Mouse (Mus musculus) embryonic facial prominence, embryonic 10.5 days (tissue): ENCODE data around the gene Cops8. TPM values are rescaled to one million over a fixed set of nuclear protein-coding genes. Genes with fewer than 3 reads are reported as not detected.

Experiments
- DNase-seq: peaks from one replicate; pipeline ENCODE4 v3.0.0-alpha.2; 2017; ENCODE audit warnings: low spot score
- H3K27ac ChIP-seq: fragments of 300-500 bp; sonication (generic); replicated peaks from 2 replicates; pipeline ENCODE4 v1.5.1; 2016; ENCODE audit warnings: mild to moderate bottlenecking
- H3K27me3 ChIP-seq: fragments of 300-500 bp; sonication (generic); replicated peaks from 2 replicates; pipeline ENCODE4 v1.6.1; 2016; ENCODE audit warnings: low read depth, mild to moderate bottlenecking; ENCODE audit not compliant: poor library complexity, severe bottlenecking
- H3K36me3 ChIP-seq: fragments of 300-500 bp; sonication (generic); replicated peaks from 2 replicates; pipeline ENCODE4 v1.6.1; 2016; ENCODE audit warnings: mild to moderate bottlenecking, moderate library complexity
- H3K4me1 ChIP-seq: fragments of 300-500 bp; sonication (generic); 2 replicates; pipeline ENCODE4 v1.6.1; 2016
- H3K4me3 ChIP-seq: fragments of 300-500 bp; sonication (generic); 2 replicates; pipeline ENCODE4 v1.5.1; 2016; ENCODE audit warnings: mild to moderate bottlenecking, moderate library complexity
- H3K9me3 ChIP-seq: fragments of 300-500 bp; sonication (generic); 2 replicates; pipeline ENCODE4 v1.6.1; 2016; ENCODE audit warnings: mild to moderate bottlenecking
- WGBS: fragments of 180-500 bp; shearing (Covaris S2); methylation state at CpG from one replicate; pipeline ENCODE4 v1.1.7; 2016; 5-methylcytosine and 5-hydroxymethylcytosine counted together
- polyA plus RNA-seq: library from polyadenylated mRNA; unstranded; fragments of >200 nt; fragmentation: Nextera tagmentation; extraction: Ambion mirVana; gene quantifications from 2 replicates; pipeline ENCODE4 v1.2.1, GENCODE M21; 2016

Cops8 gene
- polyA plus RNA-seq, 1 experiment from 2014 or later = 193 TPM

DNA sequence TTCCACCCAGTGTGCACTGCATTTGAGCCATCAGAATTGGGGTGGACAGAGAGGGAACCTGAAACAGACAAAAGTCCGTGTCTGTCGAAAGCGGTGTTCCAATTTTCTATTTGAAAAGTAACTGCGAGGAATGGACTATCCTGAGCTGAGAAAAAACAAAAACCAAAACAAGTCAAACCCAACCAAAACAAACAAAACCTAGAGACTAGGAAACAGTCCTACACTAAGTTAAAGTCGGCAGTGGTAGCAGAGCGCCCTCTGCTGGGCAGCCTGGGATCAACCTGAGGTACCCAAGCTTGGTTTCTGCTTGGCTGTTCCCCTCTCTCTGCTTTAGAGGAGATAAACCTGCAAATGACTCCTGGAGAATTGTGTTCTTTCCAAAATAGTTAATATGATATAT is 10.0 kb upstream of the Cops8 start:
- Histone ChIP-seq H3K9me3 (no peaks in the 10 kb centered on the region), H3K4me3 (no peak overlapping the region), H3K36me3 (no peaks in the 10 kb centered on the region), H3K27ac (no peak overlapping the region), H3K27me3 (peaks cover 19% of the 10 kb centered on the region), H3K4me1 (peaks cover 8% of the 10 kb centered on the region)
- 18% methylated on average over 6 of the region's 6 CpGs for WGBS
- peak; percentile 84 for DNase-seq

DNA sequence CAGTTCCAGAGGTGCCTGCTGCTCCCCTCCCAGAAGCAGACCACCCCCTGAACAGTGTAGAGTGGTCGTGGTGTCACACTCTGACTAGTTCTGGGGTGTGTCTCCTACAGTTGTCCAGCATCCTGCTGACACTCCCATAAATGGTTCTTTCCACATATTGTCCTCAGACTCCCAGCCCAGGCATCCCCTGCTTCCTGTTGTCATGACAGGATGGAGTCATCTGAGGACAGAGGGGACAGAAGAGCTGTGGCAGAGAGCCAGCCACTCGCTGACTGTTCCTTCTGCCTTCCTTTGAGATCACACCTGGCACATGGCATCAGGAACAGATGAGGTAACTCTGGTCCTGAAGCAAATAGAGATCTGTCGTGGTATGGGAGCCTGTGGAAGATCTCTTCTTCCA is 3.6 kb upstream of the Cops8 start:
- no peak overlapping the region for H3K4me3 ChIP-seq
- no peaks in the 10 kb centered on the region for H3K36me3 ChIP-seq
- H3K27me3 ChIP-seq = peaks cover 1% of the 10 kb centered on the region; the same call in 1 of the 2 replicates
- H3K9me3 ChIP-seq = no peaks in the 10 kb centered on the region
- WGBS = 53% methylated on average over 3 of the region's 3 CpGs
- no peak for DNase-seq
- H3K27ac ChIP-seq = no peak overlapping the region
- peaks cover 8% of the 10 kb centered on the region for H3K4me1 ChIP-seq

DNA sequence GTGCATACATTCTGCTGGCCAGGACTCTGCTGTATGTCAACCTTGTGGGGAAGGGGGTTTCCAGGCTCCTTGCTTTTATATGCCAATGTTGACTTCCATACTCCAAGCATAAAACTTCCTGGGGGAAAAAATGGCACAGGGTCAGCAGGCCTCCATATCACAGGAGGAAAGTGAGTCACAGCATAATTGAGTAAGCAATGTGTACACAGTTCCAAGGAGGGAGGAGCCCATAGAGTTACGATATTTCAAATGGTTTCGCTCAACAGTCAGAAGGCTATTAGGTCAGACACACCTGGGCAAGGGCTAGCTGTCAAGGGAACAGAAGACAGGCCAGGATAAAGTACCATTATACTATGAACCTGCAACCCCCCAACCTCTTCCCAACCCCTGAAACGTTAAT is 1.7 kb upstream of the Cops8 start:
- H3K36me3 ChIP-seq = peaks cover 8% of the 10 kb centered on the region
- no peaks in the 10 kb centered on the region for H3K27me3 ChIP-seq
- no peaks in the 10 kb centered on the region for H3K9me3 ChIP-seq
- peaks cover 13% of the 10 kb centered on the region for H3K4me1 ChIP-seq
- H3K27ac ChIP-seq = no peak overlapping the region
- WGBS = 79% methylated on average over 3 of the region's 3 CpGs
- DNase-seq = no peak
- H3K4me3 ChIP-seq = no peak overlapping the region

DNA sequence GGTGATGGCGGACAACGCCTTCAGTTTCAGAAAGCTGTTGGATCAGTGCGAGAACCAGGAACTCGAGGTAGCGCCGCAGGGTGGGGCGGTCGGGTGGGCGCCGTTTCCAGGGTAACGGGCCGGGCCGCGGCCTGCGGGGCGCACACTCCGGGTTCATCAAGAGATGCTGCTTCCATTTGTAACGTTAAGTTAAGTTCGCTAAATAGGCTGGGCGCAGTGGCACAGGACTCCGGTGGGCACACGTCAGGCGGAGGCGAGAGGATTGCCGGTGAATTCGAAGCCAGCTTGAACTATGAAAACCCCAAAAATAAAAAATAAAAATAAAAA is 743 bp downstream of the Cops8 start:
- Histone ChIP-seq H3K27ac (peak overlapping the region; percentile 91), H3K4me3 (peak overlapping the region; percentile 75), H3K27me3 (no peaks in the 10 kb centered on the region), H3K9me3 (no peaks in the 10 kb centered on the region), H3K4me1 (peaks cover 13% of the 10 kb centered on the region), H3K36me3 (peaks cover 33% of the 10 kb centered on the region)
- under 1% methylated on average over 26 of the region's 26 CpGs for WGBS
- DNase-seq = no peak

DNA sequence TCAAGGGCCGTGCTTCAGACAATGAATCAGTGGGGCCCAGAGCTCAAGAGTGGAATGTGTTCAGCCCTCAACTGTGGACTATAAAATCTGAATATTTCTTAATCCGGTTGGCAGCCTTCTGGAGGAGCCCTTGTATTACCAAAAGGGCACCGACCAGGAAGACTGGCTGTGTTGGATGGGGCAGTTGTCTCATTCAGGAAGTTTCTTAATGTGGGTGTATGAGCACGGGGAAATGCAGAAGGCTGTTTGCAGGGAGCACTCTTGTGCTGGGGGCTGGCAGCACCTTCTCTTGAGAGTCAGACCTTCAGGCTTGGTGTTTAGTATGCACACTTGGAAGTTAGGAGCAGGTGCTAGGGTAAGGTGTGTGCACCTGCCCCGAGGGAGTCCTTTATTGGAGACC is 6.6 kb downstream of the Cops8 start:
- Histone ChIP-seq H3K9me3 (no peaks in the 10 kb centered on the region), H3K36me3 (peaks cover 91% of the 10 kb centered on the region), H3K27me3 (no peaks in the 10 kb centered on the region), H3K27ac (no peak overlapping the region), H3K4me1 (peaks cover 4% of the 10 kb centered on the region), H3K4me3 (no peak overlapping the region)
- WGBS = 86% methylated on average over 5 of the region's 5 CpGs
- no peak for DNase-seq

DNA sequence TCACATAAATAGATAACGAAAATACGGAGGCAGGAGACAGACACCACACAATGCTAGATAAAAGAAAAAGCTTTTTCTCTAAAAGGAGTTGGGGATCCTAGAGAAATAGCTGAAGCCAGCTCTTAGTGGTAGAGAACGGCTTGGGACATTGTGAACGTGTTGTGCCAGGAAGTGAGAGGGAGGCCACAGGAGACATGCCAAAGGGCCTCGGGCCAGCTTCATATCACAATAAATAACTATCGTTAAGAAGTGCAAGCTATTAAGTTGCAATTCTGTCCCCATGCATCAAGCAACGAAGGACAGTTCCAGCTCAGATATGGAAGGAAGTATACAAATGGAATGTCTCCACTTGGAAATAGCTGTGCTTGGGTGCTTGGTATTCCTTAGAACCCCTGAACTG is 14.5 kb downstream of the Cops8 start:
- WGBS = 92% methylated on average over 7 of the region's 7 CpGs
- peaks cover 40% of the 10 kb centered on the region for H3K36me3 ChIP-seq
- H3K4me1 ChIP-seq = no peaks in the 10 kb centered on the region
- no peaks in the 10 kb centered on the region for H3K27me3 ChIP-seq
- H3K27ac ChIP-seq = no peak overlapping the region
- H3K9me3 ChIP-seq = no peaks in the 10 kb centered on the region
- no peak for DNase-seq
- no peak overlapping the region for H3K4me3 ChIP-seq

DNA sequence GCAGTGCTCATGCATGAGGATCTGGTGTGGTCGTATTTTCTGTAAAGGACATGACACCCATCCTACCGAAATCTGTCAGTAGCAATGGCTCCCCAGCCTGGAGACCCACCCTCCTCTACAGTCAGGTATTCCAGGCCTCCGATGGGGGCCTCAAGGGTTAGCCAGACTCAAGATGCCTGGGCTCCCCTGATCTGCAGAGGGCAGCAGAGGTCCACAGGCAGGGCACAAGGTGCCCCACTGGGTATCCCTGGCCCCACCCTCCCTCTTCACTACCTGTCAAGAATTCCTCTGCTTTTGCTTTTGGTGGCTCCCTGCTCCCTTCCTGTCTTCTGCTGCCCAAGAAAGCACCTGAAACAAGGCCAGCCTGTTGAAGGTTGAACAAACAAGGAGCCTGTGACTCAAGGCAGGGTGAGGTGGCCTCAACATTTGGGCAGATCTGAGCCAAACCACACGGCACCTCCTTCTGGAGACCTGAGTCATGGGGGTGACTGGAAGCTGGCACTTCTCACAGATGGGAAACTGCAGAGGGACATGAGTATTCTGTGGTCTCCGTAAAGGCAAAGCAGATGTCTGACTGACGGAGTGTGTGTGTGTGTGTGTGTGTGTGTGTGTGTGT is 30.7 kb downstream of the Cops8 start:
- WGBS = 76% methylated on average over 6 of the region's 6 CpGs
- H3K4me3 ChIP-seq = no peak overlapping the region
- no peak for DNase-seq
- no peaks in the 10 kb centered on the region for H3K9me3 ChIP-seq
- H3K4me1 ChIP-seq = peaks cover 11% of the 10 kb centered on the region
- H3K36me3 ChIP-seq = no peaks in the 10 kb centered on the region
- no peak overlapping the region for H3K27ac ChIP-seq
- H3K27me3 ChIP-seq = no peaks in the 10 kb centered on the region

DNA sequence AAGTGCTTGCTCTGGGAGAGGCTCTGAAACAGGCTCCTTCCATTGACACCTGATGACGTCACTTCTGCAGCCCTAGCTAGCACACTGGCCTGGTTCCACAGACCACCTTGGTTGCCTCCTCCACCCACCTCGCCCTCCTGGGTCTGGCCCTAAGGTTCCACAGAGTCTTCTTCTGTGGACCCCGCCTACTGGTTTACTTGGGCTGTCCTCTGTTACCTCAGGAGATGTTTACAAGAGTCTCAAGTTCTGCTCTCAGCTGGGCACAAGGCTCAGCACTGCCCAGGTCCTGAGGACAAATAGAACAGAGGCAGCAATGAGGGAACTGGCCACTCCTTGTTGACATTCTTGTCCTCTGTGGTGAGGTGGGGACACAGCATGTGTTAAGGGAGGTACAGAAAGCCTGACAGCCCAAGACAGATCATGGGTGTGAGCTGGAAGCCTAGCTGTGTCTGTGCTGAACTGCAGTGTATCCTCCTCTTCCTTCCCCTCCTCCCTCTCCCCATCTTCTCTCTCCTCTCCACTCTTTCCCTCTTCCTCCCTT is 31.5 kb downstream of the Cops8 start:
- no peak overlapping the region for H3K27ac ChIP-seq
- H3K27me3 ChIP-seq = no peaks in the 10 kb centered on the region
- WGBS = 65% methylated on average over 3 of the region's 3 CpGs
- H3K4me1 ChIP-seq = peaks cover 8% of the 10 kb centered on the region; the same call in 1 of the 2 replicates
- H3K4me3 ChIP-seq = no peak overlapping the region
- H3K9me3 ChIP-seq = no peaks in the 10 kb centered on the region
- H3K36me3 ChIP-seq = no peaks in the 10 kb centered on the region
- DNase-seq = no peak

DNA sequence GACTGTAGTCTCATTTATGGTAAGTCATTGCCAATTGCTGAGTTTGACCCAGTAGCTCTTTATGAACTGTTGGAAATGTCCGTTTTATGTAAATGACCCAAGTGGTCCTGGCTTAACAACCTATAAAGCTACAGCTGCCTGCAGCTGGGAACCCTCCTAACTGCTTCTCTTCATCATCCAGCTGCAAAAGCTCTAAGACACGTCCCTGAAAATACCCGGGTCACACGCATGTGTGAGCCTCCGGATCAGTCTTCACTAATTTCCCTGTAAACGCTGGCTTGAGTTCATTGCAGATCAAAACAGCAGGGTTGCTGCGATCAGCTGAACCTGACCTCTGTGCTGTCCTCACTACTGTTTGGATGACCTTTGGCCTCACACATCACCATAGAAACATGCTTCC is 35.6 kb downstream of the Cops8 start:
- Histone ChIP-seq H3K36me3 (no peaks in the 10 kb centered on the region), H3K27me3 (no peaks in the 10 kb centered on the region), H3K9me3 (no peaks in the 10 kb centered on the region), H3K4me3 (no peak overlapping the region), H3K4me1 (peaks cover 2% of the 10 kb centered on the region; the same call in 1 of the 2 replicates), H3K27ac (no peak overlapping the region)
- 59% methylated on average over 7 of the region's 7 CpGs for WGBS
- DNase-seq = no peak

DNA sequence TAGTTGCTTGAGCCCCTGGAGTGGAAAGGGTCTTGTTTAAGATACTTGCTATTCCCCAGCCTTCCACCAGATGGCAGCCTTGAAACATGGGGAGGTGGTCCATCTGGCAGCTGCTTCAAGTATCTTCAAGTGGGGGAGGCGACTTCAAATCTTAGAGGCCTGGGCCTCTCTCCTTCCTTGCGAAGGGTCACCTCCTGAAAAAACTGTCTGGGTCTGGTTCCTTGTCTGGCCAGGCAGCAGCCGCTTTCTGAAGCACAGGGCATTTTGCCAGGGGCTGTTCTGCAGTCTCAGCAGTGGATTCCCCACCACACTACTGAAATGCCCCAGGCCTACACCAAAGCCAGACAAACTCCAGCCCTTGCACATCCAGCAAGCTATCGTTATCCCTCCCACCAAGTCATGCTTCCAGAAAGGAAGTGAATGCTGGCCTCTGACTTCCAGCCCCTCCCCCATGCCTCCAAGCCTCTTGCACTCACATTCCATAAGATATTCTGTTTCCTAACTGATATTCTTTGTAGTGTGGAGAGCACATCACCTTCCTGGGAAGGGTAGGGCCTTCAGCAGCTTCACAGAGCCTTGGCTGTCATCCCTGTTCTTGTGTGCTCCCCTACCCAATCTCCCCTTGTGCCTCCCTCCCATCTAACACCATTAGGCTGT is 48.1 kb downstream of the Cops8 start:
- 7% methylated on average over 4 of the region's 4 CpGs for WGBS
- H3K27ac ChIP-seq = peak overlapping the region; percentile 89
- no peaks in the 10 kb centered on the region for H3K9me3 ChIP-seq
- DNase-seq = peak; percentile 85
- H3K4me3 ChIP-seq = peak overlapping the region; percentile 8; the same call in 1 of the 2 replicates
- H3K36me3 ChIP-seq = no peaks in the 10 kb centered on the region
- H3K4me1 ChIP-seq = peaks cover 37% of the 10 kb centered on the region
- no peaks in the 10 kb centered on the region for H3K27me3 ChIP-seq

DNA sequence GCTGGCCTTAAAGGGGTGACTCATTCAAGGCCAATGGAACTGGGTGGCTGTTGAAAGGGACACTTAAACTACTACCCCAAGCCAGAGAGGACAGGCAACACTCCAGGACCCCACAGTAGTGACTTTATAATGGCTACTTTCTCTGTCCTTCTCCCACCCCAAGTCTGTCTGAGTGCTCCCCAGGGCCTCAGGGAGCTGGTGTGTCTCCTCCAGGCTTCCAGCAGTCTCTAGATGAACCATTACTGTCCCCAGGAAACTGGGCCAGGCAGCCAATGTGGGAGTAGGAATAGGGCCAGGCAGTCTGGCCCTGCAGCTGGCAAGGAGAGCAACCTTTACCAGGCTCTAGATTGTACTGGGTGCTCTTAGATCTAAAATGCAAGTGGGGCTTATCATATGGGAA is 49.0 kb downstream of the Cops8 start:
- Histone ChIP-seq H3K27me3 (no peaks in the 10 kb centered on the region), H3K4me3 (no peak overlapping the region), H3K36me3 (no peaks in the 10 kb centered on the region), H3K4me1 (peaks cover 34% of the 10 kb centered on the region), H3K9me3 (no peaks in the 10 kb centered on the region), H3K27ac (peak overlapping the region; percentile 89)
- no peak for DNase-seq

DNA sequence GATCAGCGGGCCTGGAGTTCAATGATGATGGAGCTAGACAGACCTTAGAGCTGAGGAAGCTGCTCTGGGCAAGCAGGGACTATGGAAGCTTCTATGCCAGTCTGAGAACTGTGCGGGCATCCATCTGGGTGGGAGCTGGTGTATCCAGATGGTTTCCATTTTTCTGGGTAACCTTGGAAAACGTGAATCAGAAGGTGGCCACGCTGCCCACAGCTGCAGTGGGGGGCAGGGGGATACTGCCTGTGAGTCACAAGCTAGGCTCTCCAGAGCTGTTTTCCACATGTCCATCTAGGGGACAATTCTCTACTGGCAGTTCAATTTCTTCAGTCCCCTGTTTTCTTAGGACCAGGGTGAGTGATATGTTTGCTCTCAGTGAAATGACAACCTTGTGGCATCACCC is 49.8 kb downstream of the Cops8 start:
- Histone ChIP-seq H3K27ac (peak overlapping the region; percentile 89), H3K4me1 (peaks cover 34% of the 10 kb centered on the region), H3K4me3 (no peak overlapping the region), H3K27me3 (no peaks in the 10 kb centered on the region), H3K9me3 (no peaks in the 10 kb centered on the region), H3K36me3 (no peaks in the 10 kb centered on the region)
- DNase-seq = no peak
- 82% methylated on average over 4 of the region's 4 CpGs for WGBS

DNA sequence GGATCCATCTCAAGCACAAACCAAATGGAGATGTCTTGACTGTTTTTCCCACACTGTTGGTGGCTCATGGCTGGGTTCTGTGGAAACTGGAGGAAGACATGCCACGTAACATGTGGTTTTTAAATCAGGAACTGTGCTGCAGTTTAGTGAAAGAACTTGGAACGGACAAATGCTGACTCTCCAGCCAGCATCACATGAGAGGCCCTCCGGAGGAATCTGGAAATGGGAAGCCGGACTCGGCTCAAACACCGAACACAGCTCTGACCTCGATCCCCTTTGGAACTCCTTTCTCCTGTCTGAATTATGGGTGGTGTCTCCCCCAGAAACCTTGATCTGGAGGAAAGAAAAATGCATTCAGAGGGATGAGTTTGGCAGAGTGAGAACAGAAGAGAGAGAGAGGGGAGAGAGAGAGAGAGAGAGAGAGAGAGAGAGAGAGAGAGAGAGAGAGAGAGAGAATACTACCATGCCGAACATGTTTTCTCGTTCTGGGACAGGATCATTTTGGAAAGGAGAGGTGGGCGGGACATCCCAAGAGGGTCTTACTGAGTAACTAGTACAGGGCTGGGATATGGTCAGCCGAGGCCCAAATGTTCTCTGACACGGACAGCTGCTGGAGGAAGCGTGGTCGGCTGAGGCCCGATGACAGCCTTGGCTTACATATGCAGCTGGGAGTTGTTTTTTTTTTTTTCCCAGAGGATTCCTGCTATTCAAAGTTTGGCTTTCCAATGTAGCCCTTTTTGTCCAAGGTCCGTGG is 53.9 kb downstream of the Cops8 start:
- no peak for DNase-seq
- Histone ChIP-seq H3K9me3 (no peaks in the 10 kb centered on the region), H3K36me3 (no peaks in the 10 kb centered on the region), H3K4me3 (no peak overlapping the region), H3K27me3 (no peaks in the 10 kb centered on the region), H3K27ac (no peak overlapping the region), H3K4me1 (peaks cover 6% of the 10 kb centered on the region)
- 88% methylated on average over 16 of the region's 16 CpGs for WGBS
